Mouse (Mus musculus): ENCODE measurements at regions not wholly inside any gene's neighbourhood (a gene's known extent, or its start where the extent isn't known, plus 50 kb on each side); places are given as distances from the start of the nearest gene placed in this dataset.

DNA sequence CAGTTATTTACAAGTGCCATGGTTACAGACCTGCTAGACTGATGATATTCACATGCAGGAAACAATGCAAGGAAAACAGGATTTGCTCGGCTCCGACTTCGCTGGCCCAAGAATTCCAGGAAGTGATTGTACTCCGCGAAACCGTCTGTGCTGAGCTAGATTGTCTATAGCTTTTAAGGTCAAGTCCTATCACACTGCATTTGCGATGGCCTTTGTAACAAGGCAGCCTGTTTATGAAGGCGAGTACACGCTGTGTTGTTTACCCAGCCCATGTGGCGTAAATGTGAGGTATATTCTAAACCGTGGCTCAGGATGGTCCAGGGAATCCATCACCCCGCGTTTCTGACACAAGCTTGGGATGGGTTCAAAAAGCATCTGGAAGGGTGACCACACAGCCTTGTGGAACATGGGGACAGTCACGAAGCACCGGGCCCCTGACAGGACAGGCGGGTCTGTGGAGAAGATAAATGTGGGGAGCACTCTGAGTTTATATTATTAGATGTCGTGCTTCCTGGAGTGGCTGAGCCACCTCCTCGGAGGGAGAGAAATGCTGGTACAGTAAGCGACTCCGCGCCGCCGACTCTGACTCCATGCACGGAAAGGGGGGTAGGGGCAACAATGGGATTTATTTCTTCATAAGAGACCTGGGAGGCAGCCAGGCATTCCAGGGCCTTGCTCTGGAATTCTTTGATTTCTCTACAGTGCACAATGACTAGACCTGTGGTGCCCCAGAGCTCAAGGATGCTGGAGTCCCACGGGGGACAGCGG is 114.9 kb upstream of the Phactr1 start:
- H3K9me3 ChIP-seq (replicated peaks; ENCODE audit: control insufficient read depth, low read length, poor library complexity, severe bottlenecking), result no peaks in the 10 kb centered on the region
- no peaks in the 10 kb centered on the region for H3K27me3 ChIP-seq (ENCODE audit: control insufficient read depth, insufficient read depth, low read depth, low read length)
- no peak overlapping the region for H3K27ac ChIP-seq (ENCODE audit: low read length)
- no peak overlapping the region for H3K4me3 ChIP-seq (ENCODE audit: low read depth, low read length)
- 73% methylated on average over 26 of the region's 26 CpGs for WGBS
- no peak overlapping the region for H3K9ac ChIP-seq (ENCODE audit: low read depth, low read length)
- no peak for ATAC-seq
- H3K4me2 ChIP-seq (ENCODE audit: low read length), result peak overlapping the region; percentile 12; the same call in 1 of the 2 replicates
- no peaks in the 10 kb centered on the region for H3K36me3 ChIP-seq (ENCODE audit: control insufficient read depth, insufficient read depth, low read length)
- no peaks in the 10 kb centered on the region for H3K4me1 ChIP-seq (ENCODE audit: control insufficient read depth, insufficient read depth, low read length)

GRCm38 (mm10) chr13:42570600-42571348 is 109.6 kb upstream of the Phactr1 start:
- no peak overlapping the region for H3K4me2 ChIP-seq (ENCODE audit: low read length)
- no peak overlapping the region for H3K27ac ChIP-seq (ENCODE audit: low read length)
- no peak for ATAC-seq
- H3K4me1 ChIP-seq (ENCODE audit: control insufficient read depth, insufficient read depth, low read length), result no peaks in the 10 kb centered on the region
- no peak overlapping the region for H3K9ac ChIP-seq (ENCODE audit: low read depth, low read length)
- 90% methylated on average over 10 of the region's 10 CpGs for WGBS
- H3K4me3 ChIP-seq (ENCODE audit: low read depth, low read length), result no peak overlapping the region
- no peaks in the 10 kb centered on the region for H3K9me3 ChIP-seq (replicated peaks; ENCODE audit: control insufficient read depth, low read length, poor library complexity, severe bottlenecking)
- no peaks in the 10 kb centered on the region for H3K36me3 ChIP-seq (ENCODE audit: control insufficient read depth, insufficient read depth, low read length)
- H3K27me3 ChIP-seq (ENCODE audit: control insufficient read depth, insufficient read depth, low read depth, low read length), result no peaks in the 10 kb centered on the region

DNA sequence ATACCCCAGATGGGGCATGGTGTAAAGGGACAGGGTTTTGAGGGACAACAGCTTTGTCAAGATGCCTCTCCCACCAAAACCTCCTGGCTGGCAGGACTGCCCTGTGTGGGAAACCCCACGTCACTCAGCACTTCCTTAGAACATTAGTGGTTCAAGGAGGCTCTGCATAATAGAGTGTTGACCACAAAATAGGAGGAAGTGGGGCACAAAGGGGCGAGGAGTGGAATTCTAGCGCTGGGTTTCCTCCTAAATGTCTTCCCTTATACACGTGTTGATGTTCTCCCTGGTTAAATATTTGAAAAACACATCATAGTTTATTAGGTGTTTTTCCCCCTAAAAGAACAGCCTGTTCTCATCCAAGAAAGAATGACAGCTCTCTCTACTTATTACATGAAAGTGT is 106.2 kb upstream of the Phactr1 start:
- Histone ChIP-seq H3K27me3 (ENCODE audit: control insufficient read depth, insufficient read depth, low read depth, low read length) (no peaks in the 10 kb centered on the region), H3K9me3 (replicated peaks; ENCODE audit: control insufficient read depth, low read length, poor library complexity, severe bottlenecking) (no peaks in the 10 kb centered on the region), H3K9ac (ENCODE audit: low read depth, low read length) (no peak overlapping the region), H3K4me2 (ENCODE audit: low read length) (no peak overlapping the region), H3K4me1 (ENCODE audit: control insufficient read depth, insufficient read depth, low read length) (no peaks in the 10 kb centered on the region), H3K27ac (ENCODE audit: low read length) (no peak overlapping the region), H3K4me3 (ENCODE audit: low read depth, low read length) (no peak overlapping the region), H3K36me3 (ENCODE audit: control insufficient read depth, insufficient read depth, low read length) (no peaks in the 10 kb centered on the region)
- no peak for ATAC-seq
- 57% methylated on average over 4 of the region's 4 CpGs for WGBS

DNA sequence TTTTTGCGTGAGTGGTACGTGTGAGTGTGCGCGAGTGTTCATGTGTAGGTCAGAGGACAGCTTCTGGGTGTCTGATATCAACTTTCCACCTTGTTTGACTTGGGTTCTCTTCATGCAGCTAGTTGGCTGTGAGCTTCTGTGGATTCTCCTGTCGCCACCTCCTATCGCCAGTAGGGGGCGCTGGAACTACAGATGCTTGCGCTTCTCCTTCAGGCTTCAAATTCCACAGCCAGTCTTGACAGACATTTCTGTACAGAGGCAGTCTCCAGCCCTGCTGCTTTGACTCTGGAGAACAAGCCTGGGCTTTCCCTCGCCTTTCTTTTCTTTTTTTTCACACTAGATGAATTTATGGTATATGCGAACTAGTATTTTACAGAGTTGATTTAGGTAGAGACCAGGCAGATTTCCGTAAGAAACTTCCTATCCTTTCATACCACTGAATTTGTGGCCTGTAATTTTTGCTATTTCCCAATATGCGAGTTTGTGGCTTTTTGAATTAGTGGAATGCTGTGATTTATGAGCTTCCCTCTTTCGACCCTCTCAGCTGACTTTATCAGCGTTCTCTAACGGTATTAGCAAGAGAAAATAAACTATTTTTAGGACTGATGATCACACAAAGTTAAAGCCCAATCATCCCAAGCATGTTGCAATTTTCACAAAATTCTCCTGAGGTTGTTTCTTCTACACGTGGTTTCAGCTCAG is 104.5 kb upstream of the Phactr1 start:
- H3K9me3 ChIP-seq (replicated peaks; ENCODE audit: control insufficient read depth, low read length, poor library complexity, severe bottlenecking), result no peaks in the 10 kb centered on the region
- no peak overlapping the region for H3K4me2 ChIP-seq (ENCODE audit: low read length)
- no peak overlapping the region for H3K9ac ChIP-seq (ENCODE audit: low read depth, low read length)
- no peaks in the 10 kb centered on the region for H3K4me1 ChIP-seq (ENCODE audit: control insufficient read depth, insufficient read depth, low read length)
- WGBS, result 40% methylated on average over 16 of the region's 16 CpGs
- no peak overlapping the region for H3K27ac ChIP-seq (ENCODE audit: low read length)
- H3K27me3 ChIP-seq (ENCODE audit: control insufficient read depth, insufficient read depth, low read depth, low read length), result no peaks in the 10 kb centered on the region
- no peaks in the 10 kb centered on the region for H3K36me3 ChIP-seq (ENCODE audit: control insufficient read depth, insufficient read depth, low read length)
- H3K4me3 ChIP-seq (ENCODE audit: low read depth, low read length), result no peak overlapping the region
- ATAC-seq, result no peak

DNA sequence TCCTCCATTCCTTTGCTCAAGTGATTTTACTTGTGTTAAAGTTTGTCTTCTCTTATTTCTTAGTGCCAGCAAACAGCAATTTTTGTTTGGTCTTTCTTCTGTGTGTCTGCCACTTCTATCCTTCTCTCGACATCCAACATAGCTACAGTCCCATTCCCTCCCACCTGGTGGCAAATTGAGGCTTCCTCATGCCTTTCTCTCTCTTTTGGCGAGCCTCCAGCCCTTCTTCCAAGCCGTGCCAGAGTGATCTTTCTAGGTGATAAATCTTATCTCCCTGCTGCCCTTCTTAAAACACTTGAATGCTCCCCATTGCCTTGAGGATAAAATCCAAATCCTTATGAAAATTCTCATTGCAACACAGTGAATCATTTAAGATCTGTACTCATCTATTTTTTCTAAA is 101.0 kb upstream of the Phactr1 start:
- Histone ChIP-seq H3K27ac (ENCODE audit: low read length) (no peak overlapping the region), H3K9me3 (replicated peaks; ENCODE audit: control insufficient read depth, low read length, poor library complexity, severe bottlenecking) (no peaks in the 10 kb centered on the region), H3K36me3 (ENCODE audit: control insufficient read depth, insufficient read depth, low read length) (no peaks in the 10 kb centered on the region), H3K27me3 (ENCODE audit: control insufficient read depth, insufficient read depth, low read depth, low read length) (no peaks in the 10 kb centered on the region), H3K4me3 (ENCODE audit: low read depth, low read length) (no peak overlapping the region), H3K4me2 (ENCODE audit: low read length) (no peak overlapping the region), H3K9ac (ENCODE audit: low read depth, low read length) (no peak overlapping the region), H3K4me1 (ENCODE audit: control insufficient read depth, insufficient read depth, low read length) (no peaks in the 10 kb centered on the region)
- WGBS, result 78% methylated on average over 3 of the region's 3 CpGs
- no peak for ATAC-seq

- H3K4me2 ChIP-seq (ENCODE audit: low read length), result no peak overlapping the region
- no peak overlapping the region for H3K27ac ChIP-seq (ENCODE audit: low read length)
- H3K9ac ChIP-seq (ENCODE audit: low read depth, low read length), result no peak overlapping the region
- no peaks in the 10 kb centered on the region for H3K36me3 ChIP-seq (ENCODE audit: control insufficient read depth, insufficient read depth, low read length)
- 86% methylated on average over 2 of the region's 2 CpGs for WGBS
- no peaks in the 10 kb centered on the region for H3K9me3 ChIP-seq (replicated peaks; ENCODE audit: control insufficient read depth, low read length, poor library complexity, severe bottlenecking)
- no peak for ATAC-seq
- no peaks in the 10 kb centered on the region for H3K4me1 ChIP-seq (ENCODE audit: control insufficient read depth, insufficient read depth, low read length)
- H3K4me3 ChIP-seq (ENCODE audit: low read depth, low read length), result no peak overlapping the region
- no peaks in the 10 kb centered on the region for H3K27me3 ChIP-seq (ENCODE audit: control insufficient read depth, insufficient read depth, low read depth, low read length)
Observed at GRCm38 (mm10) chr13:42589136-42589535, 91.3 kb upstream of the Phactr1 start.

DNA sequence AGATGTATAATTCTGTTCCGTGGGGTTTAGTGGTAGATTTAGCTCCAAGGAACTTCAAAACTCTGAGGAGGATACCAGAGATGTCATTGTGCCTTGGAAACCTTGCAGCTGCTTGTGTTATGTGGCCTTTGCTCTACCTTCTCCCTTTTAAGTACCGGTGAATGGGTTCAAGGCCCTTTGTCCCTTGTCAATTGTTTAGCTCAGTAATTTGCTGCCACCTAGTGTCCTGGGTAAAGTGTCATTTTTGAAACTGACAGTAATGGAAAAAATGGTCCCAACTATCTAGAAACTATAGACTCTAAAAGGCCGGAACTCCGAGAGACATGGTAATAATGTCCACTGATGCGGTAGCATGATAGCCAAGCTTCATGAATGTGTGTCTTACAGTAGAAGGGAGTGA is 90.8 kb upstream of the Phactr1 start:
- no peak overlapping the region for H3K9ac ChIP-seq (ENCODE audit: low read depth, low read length)

GRCm38 (mm10) chr13:42590415-42590814 is 90.0 kb upstream of the Phactr1 start:
- Histone ChIP-seq H3K27me3 (ENCODE audit: control insufficient read depth, insufficient read depth, low read depth, low read length) (no peaks in the 10 kb centered on the region), H3K36me3 (ENCODE audit: control insufficient read depth, insufficient read depth, low read length) (no peaks in the 10 kb centered on the region), H3K9me3 (replicated peaks; ENCODE audit: control insufficient read depth, low read length, poor library complexity, severe bottlenecking) (no peaks in the 10 kb centered on the region), H3K27ac (ENCODE audit: low read length) (no peak overlapping the region), H3K4me3 (ENCODE audit: low read depth, low read length) (no peak overlapping the region), H3K4me2 (ENCODE audit: low read length) (no peak overlapping the region), H3K4me1 (ENCODE audit: control insufficient read depth, insufficient read depth, low read length) (no peaks in the 10 kb centered on the region), H3K9ac (ENCODE audit: low read depth, low read length) (no peak overlapping the region)
- no peak for ATAC-seq
- WGBS, result 88% methylated on average over 6 of the region's 6 CpGs

More for the DNA sequence above, 90.8 kb upstream of the Phactr1 start:
- ATAC-seq, result no peak
- Histone ChIP-seq H3K9me3 (replicated peaks; ENCODE audit: control insufficient read depth, low read length, poor library complexity, severe bottlenecking) (no peaks in the 10 kb centered on the region), H3K36me3 (ENCODE audit: control insufficient read depth, insufficient read depth, low read length) (no peaks in the 10 kb centered on the region), H3K4me3 (ENCODE audit: low read depth, low read length) (no peak overlapping the region), H3K27me3 (ENCODE audit: control insufficient read depth, insufficient read depth, low read depth, low read length) (no peaks in the 10 kb centered on the region), H3K4me2 (ENCODE audit: low read length) (no peak overlapping the region), H3K27ac (ENCODE audit: low read length) (no peak overlapping the region), H3K4me1 (ENCODE audit: control insufficient read depth, insufficient read depth, low read length) (no peaks in the 10 kb centered on the region)
- WGBS, result 75% methylated on average over 5 of the region's 5 CpGs

DNA sequence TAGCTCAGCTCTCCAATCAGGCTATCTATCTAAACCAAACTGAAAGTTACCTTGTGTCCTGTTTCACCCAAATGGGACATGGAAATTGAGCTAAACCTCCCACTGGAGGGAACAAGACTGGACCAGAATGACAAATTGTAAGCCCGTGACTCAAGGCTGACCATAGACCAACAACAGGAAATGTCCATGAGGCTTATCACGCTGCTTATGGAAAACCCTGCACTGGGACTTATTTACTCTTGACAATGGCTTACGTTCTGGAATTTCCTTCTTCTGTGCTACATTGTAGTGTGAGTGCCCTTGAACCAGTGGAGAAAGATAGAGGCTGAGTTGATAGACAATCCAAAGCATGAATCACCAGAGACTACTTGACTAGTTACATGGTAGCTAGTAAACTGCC is 87.5 kb upstream of the Phactr1 start:
- Histone ChIP-seq H3K36me3 (ENCODE audit: control insufficient read depth, insufficient read depth, low read length) (no peaks in the 10 kb centered on the region), H3K9ac (ENCODE audit: low read depth, low read length) (no peak overlapping the region), H3K27ac (ENCODE audit: low read length) (no peak overlapping the region), H3K4me3 (ENCODE audit: low read depth, low read length) (no peak overlapping the region), H3K27me3 (ENCODE audit: control insufficient read depth, insufficient read depth, low read depth, low read length) (no peaks in the 10 kb centered on the region), H3K9me3 (replicated peaks; ENCODE audit: control insufficient read depth, low read length, poor library complexity, severe bottlenecking) (no peaks in the 10 kb centered on the region), H3K4me1 (ENCODE audit: control insufficient read depth, insufficient read depth, low read length) (no peaks in the 10 kb centered on the region), H3K4me2 (ENCODE audit: low read length) (no peak overlapping the region)
- no peak for ATAC-seq
- WGBS, result 86% methylated on average over 3 of the region's 3 CpGs
